Mouse (Mus musculus): Measurements from ENCODE around the gene Med20. TPM values are rescaled to one million over a fixed set of nuclear protein-coding genes. Genes with fewer than 3 reads are reported as not detected.

Gene Med20
- polyA plus RNA-seq, 1 experiment from 2014 or later = 23.8 TPM

- H3K27ac ChIP-seq (replicated peaks) = no peak overlapping the region
- no peak for DNase-seq (ENCODE audit: low spot score)
- no peaks in the 10 kb centered on the region for H3K36me3 ChIP-seq (ENCODE audit: control insufficient read depth, insufficient read depth, low read length)
- 86% methylated on average over 10 of the region's 10 CpGs for WGBS
- no peaks in the 10 kb centered on the region for H3K9me3 ChIP-seq (ENCODE audit: control insufficient read depth, low read length)
- no peaks in the 10 kb centered on the region for H3K4me1 ChIP-seq (replicated peaks; ENCODE audit: control insufficient read depth, insufficient read depth)
- ATAC-seq (ENCODE audit: low FRiP score, low TSS enrichment) = no peak
- H3K9ac ChIP-seq (ENCODE audit: low read length) = no peak overlapping the region
- no peaks in the 10 kb centered on the region for H3K27me3 ChIP-seq (ENCODE audit: control insufficient read depth, insufficient read depth, low read length)
- no peak for TF ChIP-seq EP300 (optimal IDR thresholded peaks at IDR 0.05)
- no peak overlapping the region for H3K4me2 ChIP-seq (replicated peaks; ENCODE audit: low read depth)
- H3K4me3 ChIP-seq (ENCODE audit: low read depth, low read length) = no peak overlapping the region
These were observed 42.3 kb upstream of the Med20 start for GRCm38 (mm10) chr17:47568951-47569527.

- Histone ChIP-seq H3K36me3 (ENCODE audit: control insufficient read depth, insufficient read depth, low read length) (no peaks in the 10 kb centered on the region), H3K27me3 (ENCODE audit: control insufficient read depth, insufficient read depth, low read length) (no peaks in the 10 kb centered on the region)
- 52% methylated on average over 7 of the region's 7 CpGs for WGBS
These were observed 39.8 kb upstream of the Med20 start for GRCm38 (mm10) chr17:47571621-47572020.

GRCm38 (mm10) chr17:47572436-47572835 is 38.9 kb upstream of the Med20 start:
- H3K27ac ChIP-seq (replicated peaks) = no peak overlapping the region

More at GRCm38 (mm10) chr17:47571621-47572020, 39.8 kb upstream of the Med20 start:
- H3K4me2 ChIP-seq (replicated peaks; ENCODE audit: low read depth) = no peak overlapping the region
- H3K27ac ChIP-seq (replicated peaks) = no peak overlapping the region
- TF ChIP-seq CTCF (IDR thresholded peaks at IDR 0.05; ENCODE audit: low read depth) (no peak), EP300 (optimal IDR thresholded peaks at IDR 0.05) (no peak)
- no peaks in the 10 kb centered on the region for H3K4me1 ChIP-seq (replicated peaks; ENCODE audit: control insufficient read depth, insufficient read depth)
- ATAC-seq (ENCODE audit: low FRiP score, low TSS enrichment) (no peak), DNase-seq (ENCODE audit: low spot score) (no peak)
- H3K9ac ChIP-seq (ENCODE audit: low read length) = no peak overlapping the region
- no peaks in the 10 kb centered on the region for H3K9me3 ChIP-seq (ENCODE audit: control insufficient read depth, low read length)
- H3K4me3 ChIP-seq (ENCODE audit: low read depth, low read length) = no peak overlapping the region

GRCm38 (mm10) chr17:47574028-47574427 is 37.4 kb upstream of the Med20 start:
- Histone ChIP-seq H3K9ac (ENCODE audit: low read length) (no peak overlapping the region), H3K27me3 (ENCODE audit: control insufficient read depth, insufficient read depth, low read length) (no peaks in the 10 kb centered on the region), H3K4me3 (ENCODE audit: low read depth, low read length) (no peak overlapping the region), H3K4me1 (replicated peaks; ENCODE audit: control insufficient read depth, insufficient read depth) (no peaks in the 10 kb centered on the region), H3K9me3 (ENCODE audit: control insufficient read depth, low read length) (no peaks in the 10 kb centered on the region), H3K36me3 (ENCODE audit: control insufficient read depth, insufficient read depth, low read length) (no peaks in the 10 kb centered on the region), H3K27ac (replicated peaks) (no peak overlapping the region), H3K4me2 (replicated peaks; ENCODE audit: low read depth) (no peak overlapping the region)
- 60% methylated on average over 8 of the region's 8 CpGs for WGBS
- TF ChIP-seq EP300 (optimal IDR thresholded peaks at IDR 0.05) (no peak), CTCF (IDR thresholded peaks at IDR 0.05; ENCODE audit: low read depth) (no peak)
- no peak for DNase-seq (ENCODE audit: low spot score)
- ATAC-seq (ENCODE audit: low FRiP score, low TSS enrichment) = no peak

More at GRCm38 (mm10) chr17:47572436-47572835, 38.9 kb upstream of the Med20 start:
- Histone ChIP-seq H3K9ac (ENCODE audit: low read length) (no peak overlapping the region), H3K4me2 (replicated peaks; ENCODE audit: low read depth) (no peak overlapping the region), H3K9me3 (ENCODE audit: control insufficient read depth, low read length) (no peaks in the 10 kb centered on the region), H3K4me1 (replicated peaks; ENCODE audit: control insufficient read depth, insufficient read depth) (no peaks in the 10 kb centered on the region), H3K36me3 (ENCODE audit: control insufficient read depth, insufficient read depth, low read length) (no peaks in the 10 kb centered on the region), H3K4me3 (ENCODE audit: low read depth, low read length) (no peak overlapping the region), H3K27me3 (ENCODE audit: control insufficient read depth, insufficient read depth, low read length) (no peaks in the 10 kb centered on the region)
- DNase-seq (ENCODE audit: low spot score) (no peak), ATAC-seq (ENCODE audit: low FRiP score, low TSS enrichment) (no peak)
- TF ChIP-seq CTCF (IDR thresholded peaks at IDR 0.05; ENCODE audit: low read depth) (no peak), EP300 (optimal IDR thresholded peaks at IDR 0.05) (no peak)

- no peak for DNase-seq (ENCODE audit: low spot score)
- Histone ChIP-seq H3K4me2 (replicated peaks; ENCODE audit: low read depth) (no peak overlapping the region), H3K4me1 (replicated peaks; ENCODE audit: control insufficient read depth, insufficient read depth) (no peaks in the 10 kb centered on the region), H3K9ac (ENCODE audit: low read length) (no peak overlapping the region), H3K36me3 (ENCODE audit: control insufficient read depth, insufficient read depth, low read length) (no peaks in the 10 kb centered on the region), H3K4me3 (ENCODE audit: low read depth, low read length) (no peak overlapping the region), H3K27me3 (ENCODE audit: control insufficient read depth, insufficient read depth, low read length) (no peaks in the 10 kb centered on the region), H3K27ac (replicated peaks) (no peak overlapping the region), H3K9me3 (ENCODE audit: control insufficient read depth, low read length) (no peaks in the 10 kb centered on the region)
- 73% methylated on average over 11 of the region's 11 CpGs for WGBS
- no peak for TF ChIP-seq EP300 (optimal IDR thresholded peaks at IDR 0.05)
- ATAC-seq (ENCODE audit: low FRiP score, low TSS enrichment) = no peak
These were observed 36.6 kb upstream of the Med20 start for GRCm38 (mm10) chr17:47574830-47575229.

- Histone ChIP-seq H3K9ac (ENCODE audit: low read length) (no peak overlapping the region), H3K4me1 (replicated peaks; ENCODE audit: control insufficient read depth, insufficient read depth) (no peaks in the 10 kb centered on the region), H3K27ac (replicated peaks) (no peak overlapping the region), H3K27me3 (ENCODE audit: control insufficient read depth, insufficient read depth, low read length) (no peaks in the 10 kb centered on the region), H3K9me3 (ENCODE audit: control insufficient read depth, low read length) (no peaks in the 10 kb centered on the region), H3K4me2 (replicated peaks; ENCODE audit: low read depth) (no peak overlapping the region), H3K4me3 (ENCODE audit: low read depth, low read length) (no peak overlapping the region), H3K36me3 (ENCODE audit: control insufficient read depth, insufficient read depth, low read length) (no peaks in the 10 kb centered on the region)
- DNase-seq (ENCODE audit: low spot score) = no peak
- ATAC-seq (ENCODE audit: low FRiP score, low TSS enrichment) = no peak
- WGBS = 89% methylated on average over 6 of the region's 6 CpGs
- TF ChIP-seq CTCF (IDR thresholded peaks at IDR 0.05; ENCODE audit: low read depth) = no peak
- TF ChIP-seq EP300 (optimal IDR thresholded peaks at IDR 0.05) = no peak
These were observed 32.7 kb upstream of the Med20 start for GRCm38 (mm10) chr17:47578655-47579054.
